Mouse (Mus musculus) heart, embryonic 16.5 days (tissue): ENCODE data around the gene Sar1b. TPM values are rescaled to one million over a fixed set of nuclear protein-coding genes. Genes with fewer than 3 reads are reported as not detected.

ENCODE experiments used
- ATAC-seq: fragments of 200-750 bp; cut with Nextera tagmentation; replicated peaks from 2 replicates; pipeline ENCODE4 v1.8.0; 2017; ENCODE audit warnings: moderate number of reproducible peaks; ENCODE audit not compliant: insufficient read depth, low FRiP score; ENCODE audit errors: extremely low read depth
- H3K27ac ChIP-seq: fragments of 300-500 bp; sonication (generic); 2 replicates; pipeline ENCODE4 v1.5.1; 2014; ENCODE audit warnings: mild to moderate bottlenecking, low read length, control low read depth, moderate library complexity
- H3K27me3 ChIP-seq: fragments of 300-500 bp; sonication (generic); 2 replicates; pipeline ENCODE4 v1.6.1; 2014; ENCODE audit warnings: low read length, mixed read lengths; ENCODE audit not compliant: control insufficient read depth, insufficient read depth
- H3K36me3 ChIP-seq: fragments of 300-500 bp; sonication (generic); 2 replicates; pipeline ENCODE4 v1.6.1; 2014; ENCODE audit not compliant: control insufficient read depth, insufficient read depth
- H3K4me1 ChIP-seq: fragments of 300-500 bp; sonication (generic); 2 replicates; pipeline ENCODE4 v1.6.1; 2014; ENCODE audit warnings: low read length, mixed read lengths; ENCODE audit not compliant: control insufficient read depth, insufficient read depth
- H3K4me2 ChIP-seq: fragments of 300-500 bp; sonication (generic); 2 replicates; pipeline ENCODE4 v1.6.1; 2014; ENCODE audit warnings: low read depth, mild to moderate bottlenecking, control low read depth, low read length
- H3K4me3 ChIP-seq: fragments of 300-500 bp; sonication (generic); 2 replicates; pipeline ENCODE4 v1.5.1; 2014; ENCODE audit warnings: mild to moderate bottlenecking, control low read depth, low read length
- H3K9ac ChIP-seq: fragments of 300-500 bp; sonication (generic); 2 replicates; pipeline ENCODE4 v1.6.1; 2014; ENCODE audit warnings: low read length, control low read depth
- H3K9me3 ChIP-seq: fragments of 300-500 bp; sonication (generic); replicated peaks from 2 replicates; pipeline ENCODE4 v1.6.1; 2016; ENCODE audit warnings: low read length; ENCODE audit not compliant: control insufficient read depth
- WGBS: fragments of 180-500 bp; shearing (Covaris S2); extraction: QIAGEN DNeasy Blood & Tissue Kit; methylation state at CpG from one replicate; pipeline ENCODE4 v1.1.7; 2014; 5-methylcytosine and 5-hydroxymethylcytosine counted together
- polyA plus RNA-seq: library from polyadenylated mRNA; unstranded; fragments of >200 nt; fragmentation: Nextera tagmentation; extraction: Ambion mirVana; gene quantifications from 2 replicates; pipeline ENCODE4 v1.2.1, GENCODE M21; 2015

The Sar1b gene
- polyA plus RNA-seq, 1 experiment from 2014 or later, result 136 TPM

- Histone ChIP-seq H3K36me3 (no peaks in the 10 kb centered on the region), H3K27me3 (no peaks in the 10 kb centered on the region), H3K4me2 (no peak overlapping the region), H3K9ac (no peak overlapping the region), H3K4me1 (no peaks in the 10 kb centered on the region), H3K27ac (no peak overlapping the region), H3K4me3 (no peak overlapping the region), H3K9me3 (no peaks in the 10 kb centered on the region)
- peak; percentile 34; the same call in 1 of the 2 replicates for ATAC-seq
- WGBS, result 32% methylated on average over 6 of the region's 6 CpGs
Observed at GRCm38 (mm10) chr11:51817756-51818155, 54.3 kb downstream of the Sar1b start.

GRCm38 (mm10) chr11:51818837-51819236, 55.4 kb downstream of the Sar1b start:
- H3K36me3 ChIP-seq, result no peaks in the 10 kb centered on the region
- H3K4me1 ChIP-seq, result peaks cover 3% of the 10 kb centered on the region; the same call in 1 of the 2 replicates
- ATAC-seq, result no peak
- H3K4me3 ChIP-seq, result no peak overlapping the region
- H3K27ac ChIP-seq, result no peak overlapping the region
- no peak overlapping the region for H3K4me2 ChIP-seq
- H3K9me3 ChIP-seq, result no peaks in the 10 kb centered on the region
- H3K9ac ChIP-seq, result no peak overlapping the region
- no peaks in the 10 kb centered on the region for H3K27me3 ChIP-seq
- 84% methylated on average over 4 of the region's 4 CpGs for WGBS

GRCm38 (mm10) chr11:51819964-51820363, 56.5 kb downstream of the Sar1b start:
- Histone ChIP-seq H3K4me2 (no peak overlapping the region), H3K4me1 (peaks cover 7% of the 10 kb centered on the region; the same call in 1 of the 2 replicates), H3K27ac (no peak overlapping the region), H3K4me3 (no peak overlapping the region), H3K36me3 (no peaks in the 10 kb centered on the region), H3K9ac (no peak overlapping the region), H3K9me3 (no peaks in the 10 kb centered on the region), H3K27me3 (no peaks in the 10 kb centered on the region)
- 72% methylated on average over 3 of the region's 3 CpGs for WGBS
- no peak for ATAC-seq

- H3K36me3 ChIP-seq, result no peaks in the 10 kb centered on the region
- H3K4me1 ChIP-seq, result peaks cover 7% of the 10 kb centered on the region; the same call in 1 of the 2 replicates
- no peaks in the 10 kb centered on the region for H3K9me3 ChIP-seq
- 31% methylated on average over 11 of the region's 11 CpGs for WGBS
- H3K9ac ChIP-seq, result no peak overlapping the region
- H3K27ac ChIP-seq, result no peak overlapping the region
- no peak for ATAC-seq
- no peak overlapping the region for H3K4me2 ChIP-seq
- no peaks in the 10 kb centered on the region for H3K27me3 ChIP-seq
- H3K4me3 ChIP-seq, result no peak overlapping the region
Observed at GRCm38 (mm10) chr11:51820861-51821260, 57.4 kb downstream of the Sar1b start.

GRCm38 (mm10) chr11:51822736-51823135, 59.2 kb downstream of the Sar1b start:
- no peak for ATAC-seq
- Histone ChIP-seq H3K4me2 (no peak overlapping the region), H3K9me3 (no peaks in the 10 kb centered on the region), H3K9ac (no peak overlapping the region), H3K36me3 (peaks cover 8% of the 10 kb centered on the region; the same call in 1 of the 2 replicates), H3K4me1 (peaks cover 7% of the 10 kb centered on the region; the same call in 1 of the 2 replicates), H3K27ac (no peak overlapping the region), H3K4me3 (no peak overlapping the region), H3K27me3 (no peaks in the 10 kb centered on the region)
- WGBS, result 42% methylated on average over 4 of the region's 4 CpGs

GRCm38 (mm10) chr11:51823271-51823670, 59.8 kb downstream of the Sar1b start:
- no peaks in the 10 kb centered on the region for H3K27me3 ChIP-seq
- H3K36me3 ChIP-seq, result peaks cover 11% of the 10 kb centered on the region
- WGBS, result 84% methylated on average over 11 of the region's 11 CpGs

GRCm38 (mm10) chr11:51823963-51824753, 60.7 kb downstream of the Sar1b start:
- WGBS, result 81% methylated on average over 3 of the region's 3 CpGs
- Histone ChIP-seq H3K9me3 (no peaks in the 10 kb centered on the region), H3K4me1 (peaks cover 7% of the 10 kb centered on the region; the same call in 1 of the 2 replicates), H3K27me3 (no peaks in the 10 kb centered on the region), H3K4me3 (no peak overlapping the region), H3K4me2 (no peak overlapping the region), H3K9ac (no peak overlapping the region), H3K27ac (no peak overlapping the region), H3K36me3 (peaks cover 12% of the 10 kb centered on the region)
- peak; percentile 49; the same call in 1 of the 2 replicates for ATAC-seq

More at GRCm38 (mm10) chr11:51823271-51823670, 59.8 kb downstream of the Sar1b start:
- Histone ChIP-seq H3K4me3 (no peak overlapping the region), H3K4me1 (peaks cover 7% of the 10 kb centered on the region; the same call in 1 of the 2 replicates), H3K4me2 (no peak overlapping the region), H3K27ac (no peak overlapping the region), H3K9me3 (no peaks in the 10 kb centered on the region), H3K9ac (no peak overlapping the region)
- ATAC-seq, result no peak

GRCm38 (mm10) chr11:51824867-51825424, 61.5 kb downstream of the Sar1b start:
- H3K4me2 ChIP-seq, result no peak overlapping the region
- H3K36me3 ChIP-seq, result peaks cover 12% of the 10 kb centered on the region
- peaks cover 7% of the 10 kb centered on the region; the same call in 1 of the 2 replicates for H3K4me1 ChIP-seq
- no peak for ATAC-seq
- no peak overlapping the region for H3K9ac ChIP-seq
- H3K9me3 ChIP-seq, result no peaks in the 10 kb centered on the region
- no peaks in the 10 kb centered on the region for H3K27me3 ChIP-seq
- H3K27ac ChIP-seq, result no peak overlapping the region
- no peak overlapping the region for H3K4me3 ChIP-seq
- WGBS, result 78% methylated on average over 19 of the region's 19 CpGs
